Mouse (Mus musculus) kidney, adult 9 months (tissue): ENCODE results near the gene Ppfibp1.
A peak's percentile ranks its signal among the peaks of the same experiment; 100 is the strongest.

Experiments used
- DNase-seq: peaks from one replicate; pipeline ENCODE4 v3.0.0; 2022

Gene Ppfibp1

GRCm38 (mm10) chr6:147052440-147052839, 164.2 kb downstream of the Ppfibp1 start:
- no peak for DNase-seq

GRCm38 (mm10) chr6:147053785-147054646, 165.7 kb downstream of the Ppfibp1 start:
- peak; percentile 82 for DNase-seq

DNA sequence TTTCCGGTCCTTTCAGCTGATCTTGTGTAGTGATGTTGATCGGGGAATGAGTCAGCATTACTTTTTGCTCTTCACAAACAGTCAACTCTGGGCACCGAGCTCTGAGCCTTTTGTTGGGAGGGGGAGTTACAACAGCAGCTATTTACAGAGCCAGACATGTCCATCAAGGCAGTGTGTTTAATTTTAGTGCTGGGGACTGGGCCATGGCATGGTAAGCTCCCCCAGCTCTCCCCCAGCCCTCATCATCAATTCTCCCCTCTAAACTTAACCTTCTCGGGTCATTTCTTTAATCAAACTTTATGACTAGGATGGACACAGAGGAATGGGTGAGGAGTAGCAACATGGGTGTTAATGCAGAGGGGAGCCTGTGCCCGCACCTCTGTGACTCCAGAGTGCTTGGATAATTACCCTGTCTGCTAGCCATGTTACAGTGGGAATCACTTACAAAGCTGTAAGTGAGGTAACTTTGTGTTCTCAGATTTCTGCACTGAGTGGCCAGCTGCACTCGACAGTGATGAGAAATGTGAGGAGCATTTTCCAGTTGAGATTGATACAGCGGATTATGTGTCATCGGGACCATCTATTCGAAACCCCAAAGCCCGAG, 167.2 kb downstream of the Ppfibp1 start:
- DNase-seq, result no peak

- peak; percentile 26 for DNase-seq
These were observed 171.0 kb downstream of the Ppfibp1 start for GRCm38 (mm10) chr6:147059326-147059725.

DNA sequence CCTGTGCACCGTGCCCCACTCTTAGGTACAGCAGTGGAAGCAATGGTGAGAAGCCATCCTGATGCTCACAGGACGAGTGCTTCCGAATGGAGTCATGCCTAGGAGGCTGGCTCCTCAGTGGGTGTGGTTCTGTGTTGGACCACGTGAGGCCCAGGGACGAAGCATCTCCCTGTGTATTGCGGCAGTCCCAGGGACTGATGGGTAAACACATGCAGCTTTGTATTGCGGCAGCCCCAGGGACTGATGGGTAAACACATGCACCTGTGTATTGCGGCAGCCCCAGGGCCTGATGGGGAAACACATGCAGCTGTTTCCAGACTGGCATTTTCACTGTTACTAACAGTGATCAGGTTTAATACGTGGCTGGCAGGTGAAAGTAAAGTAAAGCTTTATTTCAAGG, 173.3 kb downstream of the Ppfibp1 start:
- DNase-seq, result no peak

GRCm38 (mm10) chr6:147062034-147062433, 173.7 kb downstream of the Ppfibp1 start:
- no peak for DNase-seq

GRCm38 (mm10) chr6:147062694-147063093, 174.4 kb downstream of the Ppfibp1 start:
- no peak for DNase-seq

DNA sequence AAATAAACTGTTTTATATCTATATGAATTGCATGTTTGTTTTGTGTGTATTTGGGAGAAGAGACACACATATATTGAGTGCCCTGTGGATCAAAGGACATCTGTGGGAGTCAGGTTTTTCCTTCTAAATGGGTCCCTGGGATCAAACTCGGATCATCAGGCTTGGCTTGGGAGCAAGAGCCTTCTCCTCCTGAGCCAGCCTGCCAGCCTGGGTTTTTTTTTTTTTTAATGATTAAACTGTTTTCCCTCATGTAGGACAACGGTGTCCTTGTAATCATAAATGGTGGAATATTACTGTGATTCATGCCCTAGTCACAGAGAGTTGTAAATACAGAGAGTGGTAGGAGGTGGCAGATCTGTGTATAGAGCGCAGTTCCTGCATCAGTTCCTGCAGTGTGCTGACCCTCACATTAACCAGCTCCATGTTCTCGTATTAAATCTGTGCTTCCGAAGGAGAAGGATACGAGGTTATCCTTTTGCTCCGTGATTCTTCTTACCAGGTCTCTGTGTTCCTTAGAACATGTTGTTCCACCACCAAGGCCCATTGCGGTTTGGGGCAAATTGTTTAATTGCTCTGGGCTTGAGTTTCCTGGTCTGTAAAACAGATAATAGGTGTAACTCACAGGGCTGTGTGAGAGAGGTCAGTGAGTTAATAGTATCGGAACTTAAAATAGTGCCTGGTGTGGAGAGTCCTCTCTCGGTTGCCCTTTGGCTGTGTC, 176.1 kb downstream of the Ppfibp1 start:
- DNase-seq, result peak; percentile 68

- peak; percentile 83 for DNase-seq
These were observed 176.6 kb downstream of the Ppfibp1 start for GRCm38 (mm10) chr6:147064944-147065261.

- DNase-seq, result no peak
These were observed 187.6 kb downstream of the Ppfibp1 start for GRCm38 (mm10) chr6:147075808-147076387.

GRCm38 (mm10) chr6:147076878-147077277, 188.6 kb downstream of the Ppfibp1 start:
- no peak for DNase-seq

DNA sequence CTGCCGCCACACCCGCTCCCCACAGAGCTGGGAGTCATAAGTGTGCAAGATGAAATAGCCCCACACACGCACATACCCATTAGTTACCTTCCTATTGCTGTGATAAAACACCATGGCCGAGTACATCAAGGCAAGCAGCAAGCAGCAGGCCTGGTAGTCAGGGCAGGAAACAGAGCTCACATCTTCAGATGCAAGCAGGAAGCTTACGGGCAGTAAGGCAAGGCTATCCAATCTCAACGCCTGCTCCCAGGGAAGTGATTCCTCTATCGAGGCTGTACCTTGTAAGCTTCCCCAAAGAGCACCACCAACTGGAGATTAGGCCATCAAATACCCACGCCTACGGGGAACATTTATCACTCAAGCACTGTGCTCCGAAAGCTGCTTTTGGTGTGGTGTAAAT, 191.6 kb downstream of the Ppfibp1 start:
- DNase-seq, result no peak
